Mouse (Mus musculus) stomach, postnatal 0 days (tissue): Measurements from ENCODE around the gene Mboat7.
"Not testable (repeated sequence)": the region's sequence is repeated elsewhere in the genome, so short reads cannot be mapped to it uniquely, and the experiment has no call there.

Experiments used
- CTCF ChIP-seq: IDR thresholded peaks from 2 replicates; pipeline ENCODE4 v1.5.1; 2016; ENCODE audit warnings: antibody characterized with exemption, low read depth, mild to moderate bottlenecking, moderate library complexity
- EP300 ChIP-seq: optimal IDR thresholded peaks from 2 replicates; pipeline ENCODE3; 2016; ENCODE audit warnings: antibody characterized with exemption

- TF ChIP-seq CTCF, EP300: not testable (repeated sequence)
Observed at GRCm38 (mm10) chr7:3732675-3733074, 39.4 kb upstream of the Mboat7 start.
